Mouse (Mus musculus): Measurements from ENCODE around the gene Tbc1d30. TPM values are rescaled to one million over a fixed set of nuclear protein-coding genes. Genes with fewer than 3 reads are reported as not detected.

Tbc1d30 gene
- polyA plus RNA-seq, 1 experiment from 2014 or later: 1.1 TPM

GRCm38 (mm10) chr10:121305441-121305840, 45.6 kb downstream of the Tbc1d30 start:
- H3K9me3 ChIP-seq: no peaks in the 10 kb centered on the region
- H3K9ac ChIP-seq: no peak overlapping the region
- no peak overlapping the region for H3K4me2 ChIP-seq
- H3K4me1 ChIP-seq: peaks cover 8% of the 10 kb centered on the region
- no peaks in the 10 kb centered on the region for H3K36me3 ChIP-seq
- no peak overlapping the region for H3K27ac ChIP-seq
- ATAC-seq (ENCODE audit: insufficient number of reproducible peaks, low FRiP score, low TSS enrichment, low read depth): no peak
- WGBS: 21% methylated on average over 5 of the region's 5 CpGs
- no peak overlapping the region for H3K4me3 ChIP-seq
- peaks cover 27% of the 10 kb centered on the region for H3K27me3 ChIP-seq

- Histone ChIP-seq H3K27ac (no peak overlapping the region), H3K9ac (no peak overlapping the region), H3K4me1 (no peaks in the 10 kb centered on the region), H3K4me2 (no peak overlapping the region), H3K9me3 (no peaks in the 10 kb centered on the region), H3K36me3 (no peaks in the 10 kb centered on the region), H3K4me3 (no peak overlapping the region), H3K27me3 (peaks cover 8% of the 10 kb centered on the region; the same call in 1 of the 2 replicates)
- no peak for ATAC-seq (ENCODE audit: insufficient number of reproducible peaks, low FRiP score, low TSS enrichment, low read depth)
- whole genome bisulfite sequencing: 76% methylated on average over 3 of the region's 3 CpGs
Measured at GRCm38 (mm10) chr10:121303559-121303958, 47.5 kb downstream of the Tbc1d30 start.

DNA sequence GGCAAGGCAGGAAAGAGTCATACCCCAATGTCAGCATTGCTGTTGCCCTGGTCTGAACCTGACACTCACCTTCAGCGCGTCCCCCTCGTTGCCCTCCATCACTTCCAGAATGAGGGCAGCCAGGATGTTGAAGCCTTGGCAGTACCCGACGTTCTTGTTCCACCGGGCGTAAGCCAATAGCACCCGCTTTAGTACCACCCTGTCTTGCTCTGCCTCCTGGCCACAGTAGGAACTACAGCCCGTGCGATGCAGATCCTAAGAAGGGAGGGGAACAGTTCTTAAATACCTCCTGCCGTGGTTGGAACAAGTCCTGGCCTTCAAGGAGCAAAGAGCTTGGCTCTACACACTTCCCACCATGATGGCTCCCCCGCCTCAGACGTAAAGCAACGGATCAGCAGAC, 49.2 kb downstream of the Tbc1d30 start:
- WGBS: 74% methylated on average over 14 of the region's 14 CpGs
- Histone ChIP-seq H3K27me3 (0 out of 2 replicates have a peak, but pooled peaks cover 3% of the 10 kb centered on the region), H3K4me2 (no peak overlapping the region), H3K27ac (no peak overlapping the region), H3K9ac (no peak overlapping the region), H3K4me1 (peaks cover 9% of the 10 kb centered on the region), H3K4me3 (no peak overlapping the region), H3K36me3 (no peaks in the 10 kb centered on the region), H3K9me3 (no peaks in the 10 kb centered on the region)
- no peak for ATAC-seq (ENCODE audit: insufficient number of reproducible peaks, low FRiP score, low TSS enrichment, low read depth)

DNA sequence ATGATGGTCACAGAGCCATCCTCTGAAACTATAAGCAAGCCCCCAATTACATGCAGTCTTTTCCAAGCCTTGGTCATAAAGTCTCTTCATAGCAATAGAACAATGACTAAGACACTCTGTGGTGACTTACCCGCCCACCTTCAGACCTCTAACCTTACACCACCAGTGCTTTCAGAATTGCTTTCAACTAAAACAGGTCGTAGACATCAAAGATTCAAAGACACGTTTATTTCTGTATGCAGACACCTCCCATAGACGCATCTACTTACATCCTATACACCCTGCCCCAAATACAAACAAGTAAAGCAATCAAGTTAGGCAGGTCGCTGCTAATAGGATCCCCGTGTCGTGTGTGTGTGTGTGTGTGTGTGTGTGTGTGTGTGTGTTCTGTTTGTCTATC, 50.4 kb downstream of the Tbc1d30 start:
- H3K27ac ChIP-seq: no peak overlapping the region
- WGBS: 76% methylated on average over 7 of the region's 7 CpGs
- no peaks in the 10 kb centered on the region for H3K27me3 ChIP-seq
- H3K4me2 ChIP-seq: no peak overlapping the region
- H3K9me3 ChIP-seq: no peaks in the 10 kb centered on the region
- no peak overlapping the region for H3K9ac ChIP-seq
- ATAC-seq (ENCODE audit: insufficient number of reproducible peaks, low FRiP score, low TSS enrichment, low read depth): no peak
- H3K36me3 ChIP-seq: no peaks in the 10 kb centered on the region
- H3K4me3 ChIP-seq: no peak overlapping the region
- peaks cover 9% of the 10 kb centered on the region for H3K4me1 ChIP-seq

GRCm38 (mm10) chr10:121297054-121297701, 53.9 kb downstream of the Tbc1d30 start:
- no peaks in the 10 kb centered on the region for H3K36me3 ChIP-seq
- H3K27me3 ChIP-seq: no peaks in the 10 kb centered on the region
- no peak for ATAC-seq (ENCODE audit: insufficient number of reproducible peaks, low FRiP score, low TSS enrichment, low read depth)
- H3K4me2 ChIP-seq: peak overlapping the region; percentile 52
- peaks cover 9% of the 10 kb centered on the region for H3K4me1 ChIP-seq
- 0 out of 2 replicates have a peak overlapping the region, but pooled peaks have one; percentile 4 for H3K9ac ChIP-seq
- no peaks in the 10 kb centered on the region for H3K9me3 ChIP-seq
- H3K4me3 ChIP-seq: peak overlapping the region; percentile 21
- no peak overlapping the region; the same call in 1 of the 2 replicates for H3K27ac ChIP-seq
- WGBS: 19% methylated on average over 25 of the region's 25 CpGs

DNA sequence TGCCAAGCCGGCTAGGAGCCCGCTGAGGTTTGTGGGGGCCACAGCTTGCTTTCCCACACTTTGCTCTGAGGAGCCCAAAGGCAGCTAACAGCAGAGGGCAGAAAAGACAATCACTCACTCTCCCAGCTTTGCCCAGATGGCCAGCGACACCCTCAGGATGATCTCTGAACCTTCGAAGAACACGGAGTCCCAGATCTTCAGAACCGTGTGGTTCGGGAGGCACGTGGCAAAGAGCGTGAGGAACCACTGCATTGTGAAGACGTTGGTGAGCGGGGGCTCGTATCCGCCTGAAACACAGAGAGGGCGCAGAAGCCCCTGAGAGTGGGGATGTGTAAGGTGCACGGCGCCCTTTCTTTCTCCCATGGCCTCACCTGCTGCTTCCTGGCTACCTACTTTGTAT, 56.6 kb downstream of the Tbc1d30 start:
- peaks cover 9% of the 10 kb centered on the region for H3K4me1 ChIP-seq
- H3K4me2 ChIP-seq: no peak overlapping the region
- no peaks in the 10 kb centered on the region for H3K9me3 ChIP-seq
- WGBS: 78% methylated on average over 16 of the region's 16 CpGs
- H3K4me3 ChIP-seq: no peak overlapping the region
- no peaks in the 10 kb centered on the region for H3K36me3 ChIP-seq
- no peak overlapping the region for H3K9ac ChIP-seq
- ATAC-seq (ENCODE audit: insufficient number of reproducible peaks, low FRiP score, low TSS enrichment, low read depth): no peak
- H3K27me3 ChIP-seq: no peaks in the 10 kb centered on the region
- H3K27ac ChIP-seq: no peak overlapping the region

DNA sequence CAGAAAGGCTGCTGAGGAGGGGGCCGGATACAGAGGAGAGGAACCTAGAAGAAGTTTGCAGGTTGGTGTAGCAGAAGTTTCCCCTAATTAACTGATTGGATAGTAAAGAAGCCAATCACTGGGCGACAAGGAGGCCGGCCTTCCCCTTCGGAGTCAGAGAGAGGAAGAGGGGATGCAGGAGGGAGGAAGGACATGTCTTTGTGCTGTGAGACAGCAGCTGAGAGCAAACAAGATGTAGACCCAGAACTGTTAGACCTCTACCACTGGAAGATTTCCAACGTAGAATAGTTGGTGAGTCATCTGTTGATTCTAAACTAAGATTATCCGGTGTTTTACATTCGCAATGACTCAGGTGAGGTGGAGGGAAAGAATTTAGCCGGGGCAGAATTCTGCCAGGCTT, 57.2 kb downstream of the Tbc1d30 start:
- H3K9me3 ChIP-seq: no peaks in the 10 kb centered on the region
- H3K4me2 ChIP-seq: no peak overlapping the region
- H3K27me3 ChIP-seq: no peaks in the 10 kb centered on the region
- peaks cover 9% of the 10 kb centered on the region for H3K4me1 ChIP-seq
- ATAC-seq (ENCODE audit: insufficient number of reproducible peaks, low FRiP score, low TSS enrichment, low read depth): no peak
- no peak overlapping the region for H3K27ac ChIP-seq
- no peak overlapping the region for H3K4me3 ChIP-seq
- H3K36me3 ChIP-seq: no peaks in the 10 kb centered on the region
- WGBS: 65% methylated on average over 8 of the region's 8 CpGs
- no peak overlapping the region for H3K9ac ChIP-seq

DNA sequence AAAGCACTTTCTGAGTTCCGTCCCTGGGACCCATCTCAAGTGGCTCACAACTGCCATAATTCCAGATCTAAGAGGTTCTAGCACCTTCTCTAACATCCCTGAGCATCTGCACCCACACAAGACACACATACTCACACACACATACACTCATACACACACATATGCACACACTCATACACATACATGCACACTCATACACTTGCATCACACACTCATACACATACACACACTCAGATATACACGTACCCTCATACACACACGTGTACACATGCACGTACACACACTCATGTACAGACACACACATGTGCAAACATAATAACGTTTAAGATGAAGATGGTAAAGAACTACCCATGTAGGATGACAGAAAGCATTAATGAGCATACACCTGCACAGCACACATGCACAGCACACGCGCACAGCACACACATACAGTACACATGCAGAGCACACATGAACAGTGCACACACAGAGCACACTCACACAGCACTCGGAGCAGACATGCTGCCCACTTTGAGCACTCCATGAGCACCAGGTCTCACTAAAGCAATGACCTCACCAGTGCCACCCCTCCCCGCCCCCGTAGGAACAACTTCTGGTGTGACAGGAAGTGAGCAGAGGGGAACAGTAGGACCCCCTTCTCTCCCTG, 59.7 kb downstream of the Tbc1d30 start:
- ATAC-seq (ENCODE audit: insufficient number of reproducible peaks, low FRiP score, low TSS enrichment, low read depth): no peak

DNA sequence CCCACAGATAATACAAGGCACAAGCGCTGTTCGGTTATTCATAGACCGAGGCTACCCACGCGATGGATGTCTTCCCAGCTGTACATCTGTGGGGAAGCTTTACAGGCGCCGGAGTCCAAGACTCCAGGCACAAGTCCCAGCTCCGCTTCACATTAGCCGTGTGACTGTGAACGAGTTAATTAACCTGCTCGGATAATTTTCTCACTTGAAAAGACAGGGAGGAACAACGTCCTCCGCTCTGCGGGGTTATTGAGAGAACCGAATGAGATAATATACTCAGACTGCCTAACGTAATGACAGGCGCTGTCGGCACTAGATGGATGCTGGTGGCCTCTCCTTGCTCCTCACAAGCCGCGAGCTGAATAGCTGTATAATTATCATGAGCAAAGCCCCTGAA, 60.4 kb downstream of the Tbc1d30 start:
- H3K27me3 ChIP-seq: no peaks in the 10 kb centered on the region
- H3K4me2 ChIP-seq: no peak overlapping the region
- no peak overlapping the region for H3K4me3 ChIP-seq
- no peak overlapping the region for H3K9ac ChIP-seq
- WGBS: 63% methylated on average over 20 of the region's 20 CpGs
- H3K4me1 ChIP-seq: no peaks in the 10 kb centered on the region
- H3K36me3 ChIP-seq: no peaks in the 10 kb centered on the region
- no peak overlapping the region for H3K27ac ChIP-seq
- no peaks in the 10 kb centered on the region for H3K9me3 ChIP-seq
- ATAC-seq (ENCODE audit: insufficient number of reproducible peaks, low FRiP score, low TSS enrichment, low read depth): no peak

More for the DNA sequence above, 59.7 kb downstream of the Tbc1d30 start:
- Histone ChIP-seq H3K36me3 (no peaks in the 10 kb centered on the region), H3K27me3 (no peaks in the 10 kb centered on the region), H3K27ac (no peak overlapping the region), H3K9me3 (no peaks in the 10 kb centered on the region), H3K9ac (no peak overlapping the region), H3K4me3 (no peak overlapping the region), H3K4me2 (no peak overlapping the region), H3K4me1 (no peaks in the 10 kb centered on the region)
- 88% methylated on average over 10 of the region's 10 CpGs for WGBS

GRCm38 (mm10) chr10:121289970-121290681, 61.0 kb downstream of the Tbc1d30 start:
- no peak for ATAC-seq (ENCODE audit: insufficient number of reproducible peaks, low FRiP score, low TSS enrichment, low read depth)
- Histone ChIP-seq H3K36me3 (no peaks in the 10 kb centered on the region), H3K9ac (no peak overlapping the region), H3K4me2 (no peak overlapping the region), H3K27ac (no peak overlapping the region), H3K9me3 (no peaks in the 10 kb centered on the region), H3K4me1 (no peaks in the 10 kb centered on the region), H3K27me3 (no peaks in the 10 kb centered on the region), H3K4me3 (no peak overlapping the region)
- WGBS: 47% methylated on average over 4 of the region's 4 CpGs

GRCm38 (mm10) chr10:121282926-121283325, 68.2 kb downstream of the Tbc1d30 start:
- no peaks in the 10 kb centered on the region for H3K27me3 ChIP-seq
- 85% methylated on average over 6 of the region's 6 CpGs for WGBS
- H3K4me3 ChIP-seq: no peak overlapping the region
- no peak overlapping the region for H3K9ac ChIP-seq
- no peaks in the 10 kb centered on the region for H3K36me3 ChIP-seq
- ATAC-seq (ENCODE audit: insufficient number of reproducible peaks, low FRiP score, low TSS enrichment, low read depth): no peak
- H3K4me2 ChIP-seq: no peak overlapping the region
- no peaks in the 10 kb centered on the region for H3K9me3 ChIP-seq
- H3K27ac ChIP-seq: no peak overlapping the region
- H3K4me1 ChIP-seq: peaks cover 3% of the 10 kb centered on the region; the same call in 1 of the 2 replicates

DNA sequence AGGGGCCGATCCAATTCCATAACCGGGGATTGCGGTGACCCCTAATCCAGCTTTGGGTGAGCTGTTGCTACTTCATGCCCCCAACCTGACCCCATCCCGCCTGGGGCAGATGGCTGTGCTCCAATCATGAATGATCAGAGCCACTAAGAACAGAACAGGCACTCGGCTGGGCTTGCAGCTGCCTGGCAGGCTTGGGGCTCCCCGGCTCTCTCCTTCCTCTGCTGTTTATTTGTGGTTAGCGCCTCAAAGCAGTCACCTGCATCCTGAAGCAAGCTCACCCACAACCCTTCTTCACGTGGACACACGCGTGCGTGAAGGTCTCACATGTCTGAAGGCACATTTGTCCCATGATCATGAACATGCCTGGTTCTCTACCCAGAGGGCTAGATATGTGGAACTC, 68.6 kb downstream of the Tbc1d30 start:
- no peak overlapping the region for H3K4me3 ChIP-seq
- 67% methylated on average over 11 of the region's 11 CpGs for WGBS
- no peaks in the 10 kb centered on the region for H3K36me3 ChIP-seq
- no peaks in the 10 kb centered on the region for H3K27me3 ChIP-seq
- H3K9ac ChIP-seq: no peak overlapping the region
- H3K27ac ChIP-seq: no peak overlapping the region
- H3K4me2 ChIP-seq: no peak overlapping the region
- no peaks in the 10 kb centered on the region for H3K9me3 ChIP-seq
- peaks cover 3% of the 10 kb centered on the region; the same call in 1 of the 2 replicates for H3K4me1 ChIP-seq
- ATAC-seq (ENCODE audit: insufficient number of reproducible peaks, low FRiP score, low TSS enrichment, low read depth): no peak
